Mouse (Mus musculus): ENCODE measurements around the gene Txndc9. TPM values are rescaled to one million over a fixed set of nuclear protein-coding genes. Genes with fewer than 3 reads are reported as not detected.

Txndc9 gene
- polyA plus RNA-seq, 1 experiment from 2014 or later: 188 TPM

DNA sequence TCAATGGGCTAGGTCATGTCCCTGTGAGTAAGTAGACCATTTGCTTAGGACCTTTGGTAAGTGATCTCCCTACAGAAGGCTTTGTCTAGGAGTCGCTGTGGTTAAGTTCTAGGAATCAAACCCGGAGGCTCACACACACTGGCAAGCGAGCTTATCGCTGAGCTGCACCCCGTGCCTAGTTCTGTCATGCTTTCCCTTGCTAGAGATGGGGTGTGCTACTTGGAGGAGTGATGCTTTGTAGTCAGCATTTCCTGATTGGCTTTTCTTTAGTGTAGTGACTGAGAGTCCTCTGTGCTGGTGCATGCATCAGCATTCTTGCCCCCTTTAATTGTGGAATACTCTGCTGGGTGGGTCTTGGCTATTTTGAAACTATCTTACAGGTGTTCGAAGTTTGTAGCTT is 14.0 kb upstream of the Txndc9 start:
- ATAC-seq (ENCODE audit: low FRiP score): no peak
- Histone ChIP-seq H3K27me3 (ENCODE audit: control insufficient read depth, insufficient read depth, low read length) (no peaks in the 10 kb centered on the region), H3K27ac (ENCODE audit: low read depth, low read length) (no peak overlapping the region), H3K4me1 (ENCODE audit: control insufficient read depth, insufficient read depth, low read length) (no peaks in the 10 kb centered on the region), H3K36me3 (ENCODE audit: control insufficient read depth, insufficient read depth, low read length) (no peaks in the 10 kb centered on the region), H3K4me3 (ENCODE audit: low read depth, low read length) (no peak overlapping the region), H3K9me3 (ENCODE audit: control insufficient read depth, low read length) (no peaks in the 10 kb centered on the region), H3K4me2 (no peak overlapping the region), H3K9ac (ENCODE audit: low read length) (no peak overlapping the region)
- WGBS: 81% methylated on average over 6 of the region's 6 CpGs
- DNase-seq (ENCODE audit: low spot score, missing footprints): no peak

DNA sequence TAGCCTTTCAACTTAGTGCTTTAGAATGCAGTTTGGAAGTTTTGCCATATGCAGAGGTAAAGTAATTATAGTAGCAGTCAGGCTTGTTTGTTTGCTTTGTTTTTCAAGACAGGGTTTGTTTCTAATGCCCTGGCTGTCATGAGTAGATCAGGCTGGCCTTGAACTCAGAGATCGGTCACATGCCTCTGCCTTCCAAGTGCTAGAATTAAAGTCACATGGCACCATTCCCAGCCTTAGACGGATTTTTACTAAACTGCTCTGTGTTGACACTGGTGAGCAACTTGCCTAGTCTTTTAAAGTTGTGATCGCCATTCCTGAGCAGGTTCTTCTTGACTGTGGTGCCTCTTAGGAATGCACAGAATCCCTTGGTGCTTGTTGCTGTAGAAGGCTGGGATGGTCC is 9.0 kb upstream of the Txndc9 start:
- H3K9me3 ChIP-seq (ENCODE audit: control insufficient read depth, low read length): no peaks in the 10 kb centered on the region
- no peak overlapping the region for H3K27ac ChIP-seq (ENCODE audit: low read depth, low read length)
- H3K4me3 ChIP-seq (ENCODE audit: low read depth, low read length): no peak overlapping the region
- no peaks in the 10 kb centered on the region for H3K4me1 ChIP-seq (ENCODE audit: control insufficient read depth, insufficient read depth, low read length)
- H3K27me3 ChIP-seq (ENCODE audit: control insufficient read depth, insufficient read depth, low read length): no peaks in the 10 kb centered on the region
- H3K9ac ChIP-seq (ENCODE audit: low read length): no peak overlapping the region
- no peak for DNase-seq (ENCODE audit: low spot score, missing footprints)
- H3K4me2 ChIP-seq: no peak overlapping the region
- 75% methylated on average over 3 of the region's 3 CpGs for WGBS
- no peak for ATAC-seq (ENCODE audit: low FRiP score)
- no peaks in the 10 kb centered on the region for H3K36me3 ChIP-seq (ENCODE audit: control insufficient read depth, insufficient read depth, low read length)

DNA sequence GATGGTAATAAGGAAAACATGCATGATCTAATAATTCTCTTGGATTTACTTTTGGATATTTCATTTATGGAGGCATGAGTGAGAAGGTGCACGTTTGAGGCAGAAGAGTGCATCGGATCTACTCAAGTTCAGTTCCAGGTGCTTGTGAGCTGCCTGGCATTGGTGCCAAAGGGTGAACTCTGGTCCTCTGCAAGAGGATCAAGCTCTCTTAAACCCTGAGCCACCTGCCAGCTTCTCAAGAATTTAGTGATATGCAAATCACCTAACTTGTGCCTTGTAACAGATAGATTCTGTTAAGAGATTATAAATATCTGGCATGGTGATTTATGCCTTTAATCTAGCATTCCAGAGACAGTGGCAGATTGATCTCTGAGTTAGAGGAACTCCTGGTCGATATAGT is 5.4 kb upstream of the Txndc9 start:
- no peak overlapping the region for H3K27ac ChIP-seq (ENCODE audit: low read depth, low read length)
- H3K4me2 ChIP-seq: no peak overlapping the region
- DNase-seq (ENCODE audit: low spot score, missing footprints): no peak
- no peak overlapping the region for H3K9ac ChIP-seq (ENCODE audit: low read length)
- H3K27me3 ChIP-seq (ENCODE audit: control insufficient read depth, insufficient read depth, low read length): no peaks in the 10 kb centered on the region
- peaks cover 9% of the 10 kb centered on the region for H3K4me1 ChIP-seq (ENCODE audit: control insufficient read depth, insufficient read depth, low read length)
- H3K36me3 ChIP-seq (ENCODE audit: control insufficient read depth, insufficient read depth, low read length): no peaks in the 10 kb centered on the region
- no peak overlapping the region for H3K4me3 ChIP-seq (ENCODE audit: low read depth, low read length)
- ATAC-seq (ENCODE audit: low FRiP score): no peak
- WGBS: 88% methylated on average over 3 of the region's 3 CpGs
- no peaks in the 10 kb centered on the region for H3K9me3 ChIP-seq (ENCODE audit: control insufficient read depth, low read length)

- Histone ChIP-seq H3K4me3 (ENCODE audit: low read depth, low read length) (no peak overlapping the region), H3K27me3 (ENCODE audit: control insufficient read depth, insufficient read depth, low read length) (no peaks in the 10 kb centered on the region), H3K9me3 (ENCODE audit: control insufficient read depth, low read length) (no peaks in the 10 kb centered on the region), H3K36me3 (ENCODE audit: control insufficient read depth, insufficient read depth, low read length) (no peaks in the 10 kb centered on the region), H3K9ac (ENCODE audit: low read length) (no peak overlapping the region), H3K4me1 (ENCODE audit: control insufficient read depth, insufficient read depth, low read length) (peaks cover 9% of the 10 kb centered on the region), H3K27ac (ENCODE audit: low read depth, low read length) (no peak overlapping the region), H3K4me2 (no peak overlapping the region)
- DNase-seq (ENCODE audit: low spot score, missing footprints) (no peak), ATAC-seq (ENCODE audit: low FRiP score) (no peak)
- WGBS: 97% methylated on average over 9 of the region's 9 CpGs
Measured at GRCm38 (mm10) chr1:38001956-38002355, 4.3 kb upstream of the Txndc9 start.

DNA sequence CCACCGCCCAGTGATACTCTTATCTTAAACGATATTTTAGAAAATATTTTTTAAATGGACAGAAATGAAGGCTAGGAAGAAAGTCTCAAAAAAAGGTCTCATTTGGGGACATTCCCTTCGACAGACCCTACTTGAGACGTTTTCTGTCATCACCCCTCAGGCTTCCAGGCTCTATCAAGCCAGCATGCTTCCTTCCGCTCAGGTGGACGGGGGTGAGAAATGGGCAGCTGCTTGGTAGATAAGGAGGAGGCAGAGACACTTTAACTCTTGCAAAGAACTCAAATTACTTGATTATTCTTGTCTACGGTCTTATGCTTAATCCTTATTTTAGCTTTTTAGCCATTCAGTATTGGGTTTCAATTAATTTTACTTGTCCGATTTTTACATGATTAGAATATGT is 3.2 kb upstream of the Txndc9 start:
- WGBS: 93% methylated on average over 8 of the region's 8 CpGs
- H3K27me3 ChIP-seq (ENCODE audit: control insufficient read depth, insufficient read depth, low read length): no peaks in the 10 kb centered on the region

GRCm38 (mm10) chr1:37999552-37999951 is 1.9 kb upstream of the Txndc9 start:
- Histone ChIP-seq H3K4me1 (ENCODE audit: control insufficient read depth, insufficient read depth, low read length) (peaks cover 13% of the 10 kb centered on the region), H3K4me3 (ENCODE audit: low read depth, low read length) (no peak overlapping the region), H3K4me2 (peak overlapping the region; percentile 60; the same call in 1 of the 2 replicates), H3K36me3 (ENCODE audit: control insufficient read depth, insufficient read depth, low read length) (peaks cover 6% of the 10 kb centered on the region; the same call in 1 of the 2 replicates), H3K27ac (ENCODE audit: low read depth, low read length) (no peak overlapping the region), H3K9me3 (ENCODE audit: control insufficient read depth, low read length) (no peaks in the 10 kb centered on the region), H3K9ac (ENCODE audit: low read length) (no peak overlapping the region), H3K27me3 (ENCODE audit: control insufficient read depth, insufficient read depth, low read length) (no peaks in the 10 kb centered on the region)
- WGBS: 83% methylated on average over 3 of the region's 3 CpGs
- no peak for ATAC-seq (ENCODE audit: low FRiP score)
- no peak for DNase-seq (ENCODE audit: low spot score, missing footprints)

More for the DNA sequence above, 3.2 kb upstream of the Txndc9 start:
- no peak overlapping the region for H3K4me3 ChIP-seq (ENCODE audit: low read depth, low read length)
- ATAC-seq (ENCODE audit: low FRiP score) (no peak), DNase-seq (ENCODE audit: low spot score, missing footprints) (no peak)
- no peak overlapping the region for H3K4me2 ChIP-seq
- H3K9me3 ChIP-seq (ENCODE audit: control insufficient read depth, low read length): no peaks in the 10 kb centered on the region
- H3K4me1 ChIP-seq (ENCODE audit: control insufficient read depth, insufficient read depth, low read length): peaks cover 13% of the 10 kb centered on the region
- H3K36me3 ChIP-seq (ENCODE audit: control insufficient read depth, insufficient read depth, low read length): no peaks in the 10 kb centered on the region
- no peak overlapping the region for H3K9ac ChIP-seq (ENCODE audit: low read length)
- H3K27ac ChIP-seq (ENCODE audit: low read depth, low read length): no peak overlapping the region

DNA sequence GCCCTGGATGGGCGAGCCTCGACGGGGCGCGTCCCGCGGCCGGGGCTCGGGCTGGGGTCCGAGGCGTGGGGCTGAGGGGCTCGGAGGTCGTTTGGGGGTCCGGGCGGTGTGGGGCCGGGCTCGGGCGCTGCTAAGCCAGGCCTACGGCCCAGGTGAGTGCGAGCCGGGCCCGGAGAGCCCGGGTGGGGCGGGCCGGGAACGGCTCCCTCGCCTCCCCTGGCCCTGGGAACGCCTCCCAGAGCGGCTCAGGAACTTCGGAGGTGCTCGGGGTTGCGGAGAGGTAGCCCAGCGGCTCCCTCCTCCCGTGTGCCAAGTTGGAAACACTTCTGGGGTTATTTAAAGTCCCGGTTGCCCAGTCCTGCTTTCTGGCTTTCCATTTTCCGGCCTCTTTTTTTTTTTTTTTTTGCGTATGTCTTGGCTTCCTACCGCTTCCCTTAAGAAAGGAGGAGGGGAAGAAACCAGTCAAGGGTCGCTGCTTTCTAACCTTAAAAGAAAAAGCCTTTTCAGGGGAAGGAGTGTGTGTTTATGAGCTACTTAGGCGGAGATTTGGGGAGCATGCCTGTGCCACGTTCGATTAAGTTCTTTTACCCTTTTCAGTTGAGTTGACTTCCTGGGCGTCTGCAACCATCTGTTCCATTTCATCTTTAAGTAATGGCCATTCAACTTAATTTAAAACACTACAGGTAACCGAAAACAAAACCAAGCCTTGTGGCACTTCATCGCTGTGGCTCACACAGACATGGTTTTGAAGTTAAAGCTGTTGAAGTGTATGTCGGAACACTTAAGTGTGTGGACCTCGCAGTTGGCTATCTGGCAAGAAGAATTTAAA is 892 bp upstream of the Txndc9 start:
- Histone ChIP-seq H3K27me3 (ENCODE audit: control insufficient read depth, insufficient read depth, low read length) (no peaks in the 10 kb centered on the region), H3K4me3 (ENCODE audit: low read depth, low read length) (peak overlapping the region; percentile 93), H3K4me1 (ENCODE audit: control insufficient read depth, insufficient read depth, low read length) (peaks cover 13% of the 10 kb centered on the region), H3K4me2 (peak overlapping the region; percentile 60), H3K9me3 (ENCODE audit: control insufficient read depth, low read length) (no peaks in the 10 kb centered on the region), H3K27ac (ENCODE audit: low read depth, low read length) (peak overlapping the region; percentile 49), H3K9ac (ENCODE audit: low read length) (peak overlapping the region; percentile 88), H3K36me3 (ENCODE audit: control insufficient read depth, insufficient read depth, low read length) (peaks cover 6% of the 10 kb centered on the region; the same call in 1 of the 2 replicates)
- peak; percentile 51 for ATAC-seq (ENCODE audit: low FRiP score)
- 6% methylated on average over 30 of the region's 47 CpGs for WGBS
- peak; percentile 88 for DNase-seq (ENCODE audit: low spot score, missing footprints)

GRCm38 (mm10) chr1:37996877-37997484 is 712 bp downstream of the Txndc9 start:
- Histone ChIP-seq H3K4me3 (ENCODE audit: low read depth, low read length) (peak overlapping the region; percentile 93), H3K36me3 (ENCODE audit: control insufficient read depth, insufficient read depth, low read length) (peaks cover 9% of the 10 kb centered on the region; the same call in 1 of the 2 replicates), H3K4me2 (peak overlapping the region; percentile 60), H3K27ac (ENCODE audit: low read depth, low read length) (peak overlapping the region; percentile 62; the same call in 1 of the 2 replicates), H3K9me3 (ENCODE audit: control insufficient read depth, low read length) (no peaks in the 10 kb centered on the region), H3K27me3 (ENCODE audit: control insufficient read depth, insufficient read depth, low read length) (no peaks in the 10 kb centered on the region), H3K4me1 (ENCODE audit: control insufficient read depth, insufficient read depth, low read length) (peaks cover 13% of the 10 kb centered on the region), H3K9ac (ENCODE audit: low read length) (peak overlapping the region; percentile 88)
- under 1% methylated on average over 42 of the region's 42 CpGs for WGBS
- ATAC-seq (ENCODE audit: low FRiP score): peak; percentile 95
- DNase-seq (ENCODE audit: low spot score, missing footprints): peak; percentile 99

- Histone ChIP-seq H3K27ac (ENCODE audit: low read depth, low read length) (no peak overlapping the region), H3K4me3 (ENCODE audit: low read depth, low read length) (peak overlapping the region; percentile 93), H3K27me3 (ENCODE audit: control insufficient read depth, insufficient read depth, low read length) (no peaks in the 10 kb centered on the region), H3K4me1 (ENCODE audit: control insufficient read depth, insufficient read depth, low read length) (peaks cover 13% of the 10 kb centered on the region), H3K9me3 (ENCODE audit: control insufficient read depth, low read length) (no peaks in the 10 kb centered on the region), H3K9ac (ENCODE audit: low read length) (peak overlapping the region; percentile 72), H3K36me3 (ENCODE audit: control insufficient read depth, insufficient read depth, low read length) (peaks cover 9% of the 10 kb centered on the region; the same call in 1 of the 2 replicates), H3K4me2 (peak overlapping the region; percentile 49)
- no peak for ATAC-seq (ENCODE audit: low FRiP score)
- WGBS: 55% methylated on average over 3 of the region's 3 CpGs
- no peak for DNase-seq (ENCODE audit: low spot score, missing footprints)
Measured at GRCm38 (mm10) chr1:37996226-37996625, 1.5 kb downstream of the Txndc9 start.

All from midbrain, embryonic 11.5 days (tissue).